Mouse (Mus musculus) bone marrow, adult 2 months (tissue): ENCODE data around the gene Lyst.

Experiments used
- CTCF ChIP-seq: fragments of 200-500 bp; IDR thresholded peaks from 2 replicates; pipeline ENCODE4 v1.5.1; 2011; ENCODE audit warnings: low read length, control low read depth; ENCODE audit not compliant: control insufficient read depth, insufficient read depth
- POLR2A ChIP-seq: fragments of 200-500 bp; IDR thresholded peaks from 2 replicates; pipeline ENCODE4 v1.6.1; 2011; ENCODE audit warnings: low read depth, mild to moderate bottlenecking, control low read depth, low read length, borderline replicate concordance; ENCODE audit not compliant: control insufficient read depth

- TF ChIP-seq POLR2A (no peak), CTCF (no peak)
Observed at GRCm38 (mm10) chr13:13614235-13614634, 24.0 kb downstream of the Lyst start.
